Mouse (Mus musculus) retina, postnatal 1 day (tissue): ENCODE data around the gene Col2a1.

Experiments
- DNase-seq: peaks from one replicate; pipeline ENCODE4 v3.0.0-alpha.2; 2012

The Col2a1 gene

GRCm38 (mm10) chr15:97956416-97956815 lies 48.1 kb downstream of the Col2a1 start:
- DNase-seq = peak; percentile 40

- DNase-seq = peak; percentile 56
These were observed 48.8 kb downstream of the Col2a1 start for GRCm38 (mm10) chr15:97955742-97956141.

GRCm38 (mm10) chr15:97955286-97955685 lies 49.2 kb downstream of the Col2a1 start:
- DNase-seq = no peak

- DNase-seq = no peak
These were observed 49.8 kb downstream of the Col2a1 start for GRCm38 (mm10) chr15:97954671-97955070.

- DNase-seq = no peak
These were observed 51.7 kb downstream of the Col2a1 start for GRCm38 (mm10) chr15:97952889-97953189.

GRCm38 (mm10) chr15:97952137-97952888 lies 52.2 kb downstream of the Col2a1 start:
- peak; percentile 86 for DNase-seq

- no peak for DNase-seq
These were observed 54.3 kb downstream of the Col2a1 start for GRCm38 (mm10) chr15:97950240-97950639.

GRCm38 (mm10) chr15:97949706-97950105 lies 54.8 kb downstream of the Col2a1 start:
- DNase-seq = no peak

- peak; percentile 40 for DNase-seq
These were observed 55.8 kb downstream of the Col2a1 start for GRCm38 (mm10) chr15:97948720-97949119.

GRCm38 (mm10) chr15:97945656-97946315 lies 58.7 kb downstream of the Col2a1 start:
- DNase-seq = no peak

GRCm38 (mm10) chr15:97944919-97945574 lies 59.4 kb downstream of the Col2a1 start:
- DNase-seq = no peak

- no peak for DNase-seq
These were observed 61.1 kb downstream of the Col2a1 start for GRCm38 (mm10) chr15:97943356-97943755.

GRCm38 (mm10) chr15:97942538-97942937 lies 62.0 kb downstream of the Col2a1 start:
- no peak for DNase-seq

GRCm38 (mm10) chr15:97941306-97941705 lies 63.2 kb downstream of the Col2a1 start:
- DNase-seq = peak; percentile 44

GRCm38 (mm10) chr15:97940088-97940487 lies 64.4 kb downstream of the Col2a1 start:
- no peak for DNase-seq

GRCm38 (mm10) chr15:97938580-97938979 lies 65.9 kb downstream of the Col2a1 start:
- DNase-seq = no peak

GRCm38 (mm10) chr15:97932441-97932840 lies 72.1 kb downstream of the Col2a1 start:
- DNase-seq = no peak

GRCm38 (mm10) chr15:97929259-97929824 lies 75.2 kb downstream of the Col2a1 start:
- DNase-seq = peak; percentile 70

- DNase-seq = no peak
These were observed 76.7 kb downstream of the Col2a1 start for GRCm38 (mm10) chr15:97927821-97928220.

- DNase-seq = peak; percentile 32
These were observed 77.5 kb downstream of the Col2a1 start for GRCm38 (mm10) chr15:97927018-97927417.
